Mouse (Mus musculus) intestine, embryonic 14.5 days (tissue): ENCODE data around the gene Cd164. TPM values are rescaled to one million over a fixed set of nuclear protein-coding genes. Genes with fewer than 3 reads are reported as not detected.

Source experiments
- ATAC-seq: fragments of 200-750 bp; cut with Nextera tagmentation; replicated peaks from 2 replicates; pipeline ENCODE4 v1.8.0; 2017; ENCODE audit warnings: low read depth, moderate number of reproducible peaks, moderate TSS enrichment, moderate library complexity; ENCODE audit not compliant: low FRiP score, low TSS enrichment
- DNase-seq: peaks from one replicate; pipeline ENCODE4 v3.0.0-alpha.2; 2018; ENCODE audit warnings: low spot score
- H3K27ac ChIP-seq: fragments of 300-500 bp; sonication (generic); 2 replicates; pipeline ENCODE4 v1.5.1; 2014; ENCODE audit warnings: low read depth, mild to moderate bottlenecking, control low read depth
- H3K27me3 ChIP-seq: fragments of 300-500 bp; sonication (generic); replicated peaks from 2 replicates; pipeline ENCODE4 v1.6.1; 2014; ENCODE audit warnings: low read length, control low read depth; ENCODE audit not compliant: control insufficient read depth, insufficient read depth
- H3K36me3 ChIP-seq: fragments of 300-500 bp; sonication (generic); 2 replicates; pipeline ENCODE4 v1.6.1; 2014; ENCODE audit warnings: low read length, control low read depth; ENCODE audit not compliant: control insufficient read depth, insufficient read depth
- H3K4me1 ChIP-seq: fragments of 300-500 bp; sonication (generic); replicated peaks from 2 replicates; pipeline ENCODE4 v1.6.1; 2014; ENCODE audit warnings: low read length, control low read depth, mixed read lengths; ENCODE audit not compliant: control insufficient read depth, insufficient read depth
- H3K4me2 ChIP-seq: fragments of 300-500 bp; sonication (generic); 2 replicates; pipeline ENCODE4 v1.6.1; 2014; ENCODE audit warnings: low read length
- H3K4me3 ChIP-seq: fragments of 300-500 bp; sonication (generic); 2 replicates; pipeline ENCODE4 v1.5.1; 2014; ENCODE audit warnings: low read depth, low read length, control low read depth, mixed read lengths
- H3K9ac ChIP-seq: fragments of 300-500 bp; sonication (generic); 2 replicates; pipeline ENCODE4 v1.6.1; 2014; ENCODE audit warnings: mild to moderate bottlenecking, low read length
- H3K9me3 ChIP-seq: fragments of 300-500 bp; sonication (generic); 2 replicates; pipeline ENCODE4 v1.6.1; 2016; ENCODE audit warnings: low read length, control low read depth; ENCODE audit not compliant: control insufficient read depth
- WGBS: fragments of 180-500 bp; shearing (Covaris S2); extraction: QIAGEN DNeasy Blood & Tissue Kit; methylation state at CpG from one replicate; pipeline ENCODE4 v1.1.7; 2014; 5-methylcytosine and 5-hydroxymethylcytosine counted together
- polyA plus RNA-seq: library from polyadenylated mRNA; unstranded; fragments of >200 nt; fragmentation: Nextera tagmentation; extraction: Ambion mirVana; gene quantifications from 2 replicates; pipeline ENCODE4 v1.2.1, GENCODE M21; 2014

Cd164 gene
- 180 and 184 TPM in 2 replicates for polyA plus RNA-seq

GRCm38 (mm10) chr10:41518981-41519618 lies at the start of gene Cd164:
Cd164 (plus strand) TSS chr10:41519414.
- Histone ChIP-seq H3K36me3 (peaks cover 10% of the 10 kb centered on the region), H3K9me3 (no peaks in the 10 kb centered on the region), H3K27me3 (no peaks in the 10 kb centered on the region), H3K27ac (peak within 1 kb of the TSS; percentile 98), H3K4me1 (peaks cover 21% of the 10 kb centered on the region), H3K4me3 (peak within 1 kb of the TSS; percentile 97), H3K9ac (peak within 1 kb of the TSS; percentile 92), H3K4me2 (peak within 1 kb of the TSS; percentile 88)
- ATAC-seq (peak; percentile 96), DNase-seq (peak; percentile 98)
- under 1% methylated on average over 66 of the region's 69 CpGs for WGBS

DNA sequence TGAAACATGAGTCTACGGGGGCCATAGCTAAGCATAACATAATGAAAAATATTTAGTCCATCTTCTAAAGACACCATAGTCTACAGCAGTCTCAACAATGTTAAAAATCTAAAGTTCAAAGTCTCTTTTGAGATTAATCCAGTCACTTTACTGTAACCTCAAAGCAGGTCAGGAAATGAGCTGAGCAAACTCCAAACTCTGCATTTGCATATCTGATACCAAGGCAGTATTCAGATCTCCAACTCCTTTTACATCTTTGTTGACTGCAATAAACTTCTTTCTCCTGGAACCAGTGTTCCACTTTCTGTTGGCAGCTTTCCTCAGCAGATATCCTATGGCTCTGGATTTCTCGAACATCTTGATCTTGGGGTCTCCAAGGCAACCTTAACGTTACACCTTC lies 48.5 kb upstream of the Cd164 start:
- ATAC-seq (no peak), DNase-seq (no peak)
- Histone ChIP-seq H3K36me3 (peaks cover 6% of the 10 kb centered on the region), H3K4me1 (0 out of 2 replicates have a peak, but pooled peaks cover 3% of the 10 kb centered on the region), H3K4me2 (no peak overlapping the region), H3K27ac (no peak overlapping the region), H3K27me3 (no peaks in the 10 kb centered on the region), H3K9ac (no peak overlapping the region), H3K4me3 (no peak overlapping the region), H3K9me3 (no peaks in the 10 kb centered on the region)
- 92% methylated on average over 3 of the region's 3 CpGs for WGBS

DNA sequence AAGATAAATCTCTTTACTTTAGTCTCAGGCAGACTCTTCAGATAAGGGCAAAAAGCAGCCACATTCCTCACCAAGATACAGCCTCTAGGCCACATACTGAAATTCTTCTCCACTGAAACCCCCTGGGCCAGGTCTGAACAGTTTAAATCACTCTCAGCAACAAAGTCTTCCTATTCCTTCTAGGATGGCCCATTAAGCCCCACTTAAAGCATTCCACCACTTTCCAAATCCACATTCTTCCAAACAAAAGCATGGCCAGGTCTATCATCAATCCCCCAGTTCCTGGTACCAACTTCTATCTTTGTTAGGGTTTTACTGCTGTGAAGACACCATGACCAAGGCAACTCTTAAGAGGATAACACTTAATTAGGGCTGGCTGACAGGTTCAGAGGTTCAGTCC lies 46.7 kb upstream of the Cd164 start:
- no peak overlapping the region for H3K4me2 ChIP-seq
- H3K27ac ChIP-seq, result no peak overlapping the region
- no peaks in the 10 kb centered on the region for H3K36me3 ChIP-seq
- no peak overlapping the region for H3K9ac ChIP-seq
- no peak overlapping the region for H3K4me3 ChIP-seq
- ATAC-seq (no peak), DNase-seq (no peak)
- no peaks in the 10 kb centered on the region for H3K27me3 ChIP-seq
- peaks cover 11% of the 10 kb centered on the region; the same call in 1 of the 2 replicates for H3K4me1 ChIP-seq
- H3K9me3 ChIP-seq, result no peaks in the 10 kb centered on the region

DNA sequence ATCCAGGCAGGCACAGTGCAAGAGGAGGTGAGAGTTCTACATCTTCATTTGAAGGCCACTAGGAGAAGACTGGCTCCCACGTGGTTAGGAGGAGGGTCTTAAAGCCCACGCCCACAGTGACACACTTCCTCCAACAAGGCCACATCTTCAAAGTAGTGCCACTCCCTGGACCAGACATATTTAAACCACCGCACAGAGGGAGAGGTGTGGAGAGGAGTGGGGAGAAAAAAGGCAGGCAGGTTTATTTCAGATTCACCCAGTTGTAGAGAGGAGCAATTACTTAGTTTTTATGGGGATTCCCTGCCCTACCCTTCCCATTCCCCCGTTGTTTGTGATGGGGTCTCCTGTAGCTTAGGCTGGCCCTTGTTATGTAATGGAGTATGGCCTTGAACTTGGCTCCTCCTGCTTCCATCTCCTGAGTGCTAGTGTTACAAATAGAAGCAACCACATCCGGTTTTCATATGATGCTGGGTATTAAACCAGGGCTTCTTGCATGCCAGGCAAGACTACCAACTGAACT lies 46.2 kb upstream of the Cd164 start:
- H3K9me3 ChIP-seq, result no peaks in the 10 kb centered on the region
- H3K36me3 ChIP-seq, result no peaks in the 10 kb centered on the region
- H3K27me3 ChIP-seq, result no peaks in the 10 kb centered on the region
- peaks cover 11% of the 10 kb centered on the region for H3K4me1 ChIP-seq
- H3K9ac ChIP-seq, result no peak overlapping the region
- H3K27ac ChIP-seq, result no peak overlapping the region
- no peak for ATAC-seq
- no peak overlapping the region for H3K4me2 ChIP-seq
- H3K4me3 ChIP-seq, result no peak overlapping the region
- DNase-seq, result no peak
- WGBS, result 75% methylated on average over 5 of the region's 5 CpGs

- no peak overlapping the region for H3K27ac ChIP-seq
- H3K9me3 ChIP-seq, result no peaks in the 10 kb centered on the region
- H3K36me3 ChIP-seq, result peaks cover under 1% of the 10 kb centered on the region; the same call in 1 of the 2 replicates
- peaks cover 11% of the 10 kb centered on the region for H3K4me1 ChIP-seq
- 72% methylated on average over 6 of the region's 6 CpGs for WGBS
- no peaks in the 10 kb centered on the region for H3K27me3 ChIP-seq
- ATAC-seq, result no peak
- no peak overlapping the region for H3K9ac ChIP-seq
- H3K4me3 ChIP-seq, result no peak overlapping the region
- DNase-seq, result no peak
- no peak overlapping the region for H3K4me2 ChIP-seq
Measured at GRCm38 (mm10) chr10:41473782-41474468, 45.3 kb upstream of the Cd164 start.

- H3K4me1 ChIP-seq, result peaks cover 11% of the 10 kb centered on the region
- H3K27ac ChIP-seq, result no peak overlapping the region
- H3K27me3 ChIP-seq, result no peaks in the 10 kb centered on the region
- WGBS, result 61% methylated on average over 1 of the region's 1 CpGs
- no peak overlapping the region for H3K4me3 ChIP-seq
- H3K36me3 ChIP-seq, result peaks cover 6% of the 10 kb centered on the region
- H3K9me3 ChIP-seq, result no peaks in the 10 kb centered on the region
- H3K4me2 ChIP-seq, result no peak overlapping the region
- H3K9ac ChIP-seq, result no peak overlapping the region
- no peak for ATAC-seq
- DNase-seq, result no peak
Measured at GRCm38 (mm10) chr10:41474981-41475391, 44.2 kb upstream of the Cd164 start.

DNA sequence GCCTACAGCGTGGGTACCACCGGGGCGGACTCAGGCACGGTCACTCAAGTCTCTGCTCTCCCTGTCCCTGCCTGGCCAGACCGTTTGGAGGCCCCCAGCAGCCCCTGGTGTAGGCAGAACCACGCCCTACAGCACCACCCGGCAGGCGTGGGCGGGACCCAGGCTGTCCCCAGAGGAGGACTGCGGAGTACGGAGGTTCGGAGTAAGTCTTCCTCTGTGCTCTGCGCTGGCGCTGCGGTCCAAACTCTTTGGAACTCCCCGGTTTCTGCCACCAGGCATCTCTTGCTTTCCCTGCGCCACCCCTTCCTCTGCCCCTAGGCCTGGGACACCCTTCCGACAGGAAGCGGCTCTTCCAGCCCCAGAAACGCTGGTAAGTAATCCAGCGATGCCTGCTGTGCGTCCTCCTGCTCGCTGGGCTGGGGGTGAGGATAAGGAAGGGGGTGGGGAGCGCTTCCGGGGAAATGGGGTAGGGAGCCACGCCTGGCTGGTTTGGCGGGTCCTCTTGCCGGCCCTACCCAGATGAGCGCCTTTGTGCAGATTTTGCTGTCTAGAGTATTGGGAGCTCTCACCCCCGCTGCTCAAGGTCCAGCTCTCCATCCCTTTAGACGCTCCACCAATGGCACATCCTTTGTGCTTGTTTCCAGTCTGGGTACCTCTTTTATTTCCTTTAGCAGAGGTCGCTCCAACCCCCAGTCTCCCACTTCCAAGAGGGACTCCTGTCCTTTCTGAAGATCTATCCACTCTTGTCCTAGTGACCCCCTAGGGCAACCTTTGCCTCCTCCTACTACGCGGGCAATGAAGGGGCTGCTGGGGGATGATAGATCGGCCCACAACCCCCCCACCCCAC lies 42.8 kb upstream of the Cd164 start, which contains the start of gene Mical1:
Gene Mical1, plus strand, starts transcription at position 144 of the 847 bp plus-strand sequence.
- peak within 1 kb of the TSS; percentile 77 for H3K27ac ChIP-seq
- peak; percentile 58 for ATAC-seq
- WGBS, result under 1% methylated on average over 35 of the region's 35 CpGs
- no peaks in the 10 kb centered on the region for H3K9me3 ChIP-seq
- peak within 1 kb of the TSS; percentile 65 for H3K9ac ChIP-seq
- peaks cover 11% of the 10 kb centered on the region for H3K4me1 ChIP-seq
- H3K4me2 ChIP-seq, result peak within 1 kb of the TSS; percentile 82
- H3K27me3 ChIP-seq, result no peaks in the 10 kb centered on the region
- peak within 1 kb of the TSS; percentile 64 for H3K4me3 ChIP-seq
- peak; percentile 79 for DNase-seq
- H3K36me3 ChIP-seq, result peaks cover 13% of the 10 kb centered on the region

GRCm38 (mm10) chr10:41477018-41477277 lies 42.3 kb upstream of the Cd164 start:
- ATAC-seq, result no peak
- Histone ChIP-seq H3K4me3 (peak overlapping the region; percentile 64), H3K36me3 (peaks cover 18% of the 10 kb centered on the region), H3K4me2 (peak overlapping the region; percentile 82), H3K9ac (peak overlapping the region; percentile 65), H3K9me3 (no peaks in the 10 kb centered on the region), H3K27ac (peak overlapping the region; percentile 77), H3K4me1 (peaks cover 11% of the 10 kb centered on the region), H3K27me3 (no peaks in the 10 kb centered on the region)
- WGBS, result 0% methylated on average over 9 of the region's 9 CpGs
- DNase-seq, result no peak
